Mouse (Mus musculus) right cerebral cortex, postnatal 25 days (tissue): ENCODE results near the gene Frrs1.

Experiments
- DNase-seq: peaks from one replicate; pipeline ENCODE4 v3.0.0; 2022

The Frrs1 gene

GRCm38 (mm10) chr3:116848936-116849335 lies 10.3 kb upstream of the Frrs1 start:
- DNase-seq = no peak

GRCm38 (mm10) chr3:116850376-116850775 lies 8.9 kb upstream of the Frrs1 start:
- DNase-seq = no peak

- DNase-seq = no peak
Measured at GRCm38 (mm10) chr3:116852421-116852820, 6.8 kb upstream of the Frrs1 start.

- DNase-seq = no peak
Measured at GRCm38 (mm10) chr3:116857611-116858010, 1.7 kb upstream of the Frrs1 start.

GRCm38 (mm10) chr3:116859752-116860151 lies 488 bp downstream of the Frrs1 start:
- DNase-seq = no peak

DNA sequence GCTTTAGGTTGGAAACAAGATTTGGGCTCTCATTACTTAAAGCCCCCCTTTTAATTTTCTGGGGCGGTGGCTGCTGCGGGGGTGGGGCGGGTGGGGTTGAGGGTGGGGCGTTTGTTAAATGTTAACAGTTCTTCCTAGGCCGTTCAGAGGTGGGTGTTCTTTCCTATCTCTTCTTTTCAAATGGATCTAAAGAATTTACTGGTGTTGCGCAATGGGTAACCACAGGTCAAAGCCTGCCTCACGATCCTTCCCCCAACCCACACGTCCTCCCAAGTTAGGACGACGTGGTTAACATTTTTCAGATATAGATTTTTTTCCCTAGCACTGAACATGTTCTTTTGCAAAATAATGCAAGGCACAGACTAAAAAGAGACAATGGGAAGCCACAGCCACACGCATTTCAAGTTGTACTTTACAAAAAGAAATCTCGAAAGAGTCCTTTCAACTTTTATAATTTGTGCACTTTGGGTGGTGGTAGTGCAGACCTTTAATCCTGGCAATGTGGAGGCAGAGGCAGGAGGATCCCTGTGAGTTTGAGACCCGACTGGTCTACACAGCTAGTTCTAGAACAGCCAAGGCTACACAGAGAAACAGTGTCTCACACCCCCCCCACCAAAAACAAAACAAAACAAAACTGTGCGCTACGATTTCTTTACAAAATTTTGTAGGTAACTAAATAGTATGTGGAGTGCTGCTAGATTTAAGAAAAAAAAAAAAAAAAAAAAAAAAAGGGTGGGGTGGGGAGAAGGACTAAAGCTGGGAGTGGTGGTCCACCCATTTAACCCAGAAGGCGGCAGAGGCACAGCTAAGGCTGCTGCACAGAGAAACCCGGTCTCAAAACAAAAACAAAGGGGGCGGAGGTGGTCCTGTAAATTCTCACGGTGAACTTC lies 1.3 kb downstream of the Frrs1 start:
- no peak for DNase-seq

- no peak for DNase-seq
Measured at GRCm38 (mm10) chr3:116861223-116861539, 1.9 kb downstream of the Frrs1 start.

- DNase-seq = peak; percentile 50
Measured at GRCm38 (mm10) chr3:116861540-116862067, 2.3 kb downstream of the Frrs1 start.

DNA sequence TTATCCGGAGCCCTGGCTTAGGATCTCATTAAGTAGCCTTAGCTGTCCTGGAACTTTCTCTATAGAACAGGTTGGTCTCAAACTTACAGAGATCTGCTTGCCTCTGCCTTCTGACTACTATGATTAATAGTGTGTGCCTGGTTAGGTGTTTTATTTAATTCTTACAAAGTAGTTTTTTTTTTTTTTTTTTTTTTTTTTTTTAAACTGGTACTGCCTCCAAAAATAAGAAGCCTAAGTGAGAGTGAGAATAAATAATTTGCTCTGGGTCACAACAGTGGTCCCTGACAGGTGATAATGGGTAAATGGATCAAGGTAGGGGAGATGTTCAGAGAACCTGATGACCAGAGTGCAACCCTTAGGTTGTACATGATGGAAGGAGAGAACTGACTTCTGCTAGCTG lies 3.4 kb downstream of the Frrs1 start:
- DNase-seq = no peak

DNA sequence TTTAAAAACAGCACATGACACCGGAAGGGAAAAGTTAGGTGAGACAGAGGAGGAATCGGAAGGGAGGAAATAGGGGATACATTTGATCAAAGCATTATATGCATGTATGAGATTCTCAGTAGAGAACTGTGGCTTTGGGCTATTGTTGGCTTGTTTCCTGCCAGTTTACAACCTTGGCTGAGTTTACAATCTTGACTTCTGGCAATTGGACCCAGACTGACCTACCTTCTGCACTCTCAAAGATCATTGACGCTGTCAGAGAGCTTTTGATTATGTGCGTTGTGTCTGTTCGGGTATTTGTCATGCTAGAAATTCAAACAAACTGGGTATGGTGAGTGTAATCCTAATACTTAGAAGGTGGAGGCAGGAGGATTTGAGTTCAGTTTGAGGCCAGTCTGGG lies 5.2 kb downstream of the Frrs1 start:
- no peak for DNase-seq

- no peak for DNase-seq
Measured at GRCm38 (mm10) chr3:116865199-116865636, 6.0 kb downstream of the Frrs1 start.

- no peak for DNase-seq
Measured at GRCm38 (mm10) chr3:116870372-116870771, 11.1 kb downstream of the Frrs1 start.

- DNase-seq = no peak
Measured at GRCm38 (mm10) chr3:116882221-116882960, 23.1 kb downstream of the Frrs1 start.

DNA sequence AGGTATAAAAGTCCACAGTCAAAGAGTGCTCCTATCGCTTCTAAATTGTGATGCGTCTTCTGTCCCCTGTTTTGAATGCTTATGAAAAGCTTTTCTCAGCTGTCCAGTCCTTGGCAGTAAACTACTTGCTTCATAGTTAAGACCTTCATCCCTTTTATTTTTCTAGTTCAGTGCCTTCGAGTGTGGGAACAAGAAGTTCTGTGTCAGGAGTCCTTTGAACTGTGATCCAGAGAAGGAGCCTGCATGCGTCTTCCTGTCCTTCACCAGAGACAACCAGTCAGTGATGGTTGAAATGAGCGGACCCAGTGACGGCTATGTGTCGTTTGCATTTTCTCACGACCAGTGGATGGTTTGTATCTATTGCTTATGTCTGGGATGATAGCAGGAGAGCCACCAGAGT lies 25.7 kb downstream of the Frrs1 start:
- DNase-seq = no peak

DNA sequence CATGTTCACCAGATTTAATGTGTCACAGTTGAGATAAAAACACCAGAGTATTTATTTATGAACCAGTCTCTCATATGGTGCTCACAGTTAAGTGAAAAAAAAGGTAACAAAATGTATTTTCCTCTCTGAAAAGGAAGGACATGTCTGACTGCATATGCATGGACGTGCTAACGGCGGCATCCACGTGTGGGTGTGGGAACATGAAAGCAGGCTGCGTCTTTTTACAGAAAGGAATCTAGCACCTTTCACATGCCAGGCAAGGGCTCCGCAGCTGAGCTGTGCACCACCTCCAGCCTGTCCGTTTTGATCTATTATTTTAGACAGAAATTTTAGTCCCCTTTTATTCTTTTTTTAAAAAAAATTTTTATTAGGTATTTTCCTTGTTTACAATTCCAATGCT lies 30.1 kb downstream of the Frrs1 start:
- DNase-seq = no peak

GRCm38 (mm10) chr3:116890576-116890975 lies 31.3 kb downstream of the Frrs1 start:
- DNase-seq = no peak

DNA sequence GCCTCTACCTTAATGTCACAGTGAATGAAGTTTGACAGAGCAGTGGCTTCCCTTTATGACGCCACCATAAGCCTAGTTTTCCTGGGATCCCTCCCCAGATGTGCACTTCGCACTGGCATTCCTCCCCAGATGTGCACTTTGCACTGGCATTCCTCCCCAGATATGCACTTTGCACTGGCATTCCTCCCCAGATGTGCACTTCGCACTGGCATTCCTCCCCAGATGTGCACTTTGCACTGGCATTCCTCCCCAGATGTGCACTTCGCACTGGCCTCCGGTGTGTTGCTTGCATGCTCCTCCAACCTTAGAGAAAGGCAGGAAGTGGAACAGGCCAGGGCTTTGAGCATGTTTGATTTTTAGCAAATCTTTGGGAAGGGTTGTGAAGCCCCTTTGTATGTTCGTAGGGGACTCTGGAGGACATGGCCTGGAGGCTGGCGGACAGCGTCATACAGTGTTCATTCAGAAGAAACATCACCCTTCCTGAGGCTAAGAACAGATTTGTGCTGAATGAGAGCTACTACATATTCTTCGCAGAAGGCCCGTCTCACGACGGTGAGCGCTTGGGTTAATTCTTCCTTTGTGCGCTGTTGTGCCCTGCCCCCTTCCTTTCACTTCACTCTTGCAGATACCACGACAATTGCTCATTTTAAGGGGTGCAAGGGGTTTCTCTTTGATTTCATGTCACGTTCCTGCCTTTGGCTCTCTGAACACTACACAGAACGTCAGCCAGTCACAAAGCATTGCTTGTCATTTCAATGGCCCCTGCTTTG lies 32.4 kb downstream of the Frrs1 start:
- DNase-seq = no peak

- DNase-seq = no peak
Measured at GRCm38 (mm10) chr3:116892206-116892563, 32.9 kb downstream of the Frrs1 start.

GRCm38 (mm10) chr3:116892872-116893271 lies 33.6 kb downstream of the Frrs1 start:
- no peak for DNase-seq

- peak; percentile 80 for DNase-seq
Measured at GRCm38 (mm10) chr3:116904158-116904557, 44.9 kb downstream of the Frrs1 start.

DNA sequence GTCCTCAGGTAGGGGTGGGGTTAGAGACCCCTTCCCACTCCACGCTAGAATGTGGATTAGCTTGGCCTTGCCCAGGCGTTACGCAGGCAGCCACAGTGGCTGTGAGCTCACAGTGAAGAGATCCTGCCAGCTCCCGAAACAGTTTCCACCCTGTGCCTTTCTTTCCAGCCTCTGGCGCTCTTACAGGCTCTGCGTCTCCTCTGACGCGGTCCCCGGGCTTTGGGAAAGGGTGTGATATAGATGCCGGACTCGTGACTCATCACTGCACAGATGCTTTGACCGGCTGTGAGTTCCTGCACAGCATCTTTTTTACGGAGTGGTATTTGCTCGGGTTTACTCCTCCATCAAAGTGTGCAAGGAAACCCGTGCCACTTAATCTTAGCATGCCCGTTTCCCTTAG lies 46.6 kb downstream of the Frrs1 start:
- DNase-seq = peak; percentile 77

DNA sequence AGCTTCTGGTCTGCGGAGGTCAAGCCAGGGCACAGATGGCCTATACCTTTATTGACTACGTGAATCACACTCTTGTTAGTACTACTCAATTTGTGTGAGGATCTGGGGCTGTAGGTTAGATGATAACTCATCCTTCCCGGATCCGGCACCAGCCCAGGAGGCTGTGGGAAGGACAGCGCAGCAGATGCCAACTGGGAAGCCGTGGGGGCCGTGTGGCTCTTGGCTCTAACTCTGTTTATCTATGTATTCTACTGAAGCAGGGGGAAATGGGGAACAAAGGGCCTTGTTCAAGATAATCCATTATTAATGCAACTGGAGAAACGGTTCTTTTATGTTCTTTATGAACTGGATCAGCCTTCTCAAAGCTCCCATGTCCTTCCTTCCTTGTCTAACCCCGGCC lies 47.3 kb downstream of the Frrs1 start:
- DNase-seq = no peak

DNA sequence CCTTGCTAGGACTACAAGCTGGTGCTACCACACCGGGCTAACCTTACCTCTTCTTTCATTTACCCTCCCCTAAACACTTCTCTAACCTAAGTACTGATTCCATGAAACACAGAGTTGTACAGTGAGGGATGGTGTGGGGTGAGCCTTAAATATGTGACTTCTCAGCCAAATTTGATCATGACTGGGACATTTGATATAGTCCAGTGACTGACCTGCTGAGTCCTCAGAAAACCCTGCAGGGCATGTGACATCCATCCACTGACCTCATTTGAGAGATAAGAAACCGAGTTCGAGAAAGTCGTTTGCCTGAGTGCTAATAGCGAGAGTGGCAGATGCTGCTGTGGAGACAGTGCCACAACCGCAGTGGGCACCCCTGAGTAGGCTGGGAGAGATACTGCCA lies 55.1 kb downstream of the Frrs1 start:
- DNase-seq = no peak
